Mouse (Mus musculus): ENCODE measurements at regions not wholly inside any gene's neighbourhood (a gene's known extent, or its start where the extent isn't known, plus 50 kb on each side); places are given as distances from the start of the nearest gene placed in this dataset.

GRCm38 (mm10) chr6:22584851-22585250 lies 228.8 kb upstream of the Fam3c start:
- no peak for TF ChIP-seq CTCF (IDR thresholded peaks at IDR 0.05; ENCODE audit: low read depth, low read length)
- TF ChIP-seq POLR2A (IDR thresholded peaks at IDR 0.05; ENCODE audit: borderline replicate concordance, low read depth, low read length) = no peak
